Mouse (Mus musculus) G1E (cell line): ENCODE measurements around the gene Hdac10.

Experiments used
- CTCF ChIP-seq: IDR thresholded peaks from 2 replicates; pipeline ENCODE4 v1.5.1; 2012; ENCODE audit warnings: low read depth, low read length, inconsistent platforms, mixed read lengths
- GATA1 ChIP-seq: IDR thresholded peaks from 2 replicates; pipeline ENCODE4 v1.6.1; 2012; ENCODE audit warnings: borderline replicate concordance, low read length, inconsistent platforms, mixed read lengths
- TAL1 ChIP-seq: conservative IDR thresholded peaks from 2 replicates; pipeline ENCODE4 v1.6.1; 2012; ENCODE audit warnings: low read depth, low read length, inconsistent platforms, mixed read lengths

- TF ChIP-seq CTCF: no peak
- TF ChIP-seq GATA1: no peak
- TF ChIP-seq TAL1: no peak
These were observed 1.9 kb downstream of the Hdac10 start for GRCm38 (mm10) chr15:89126622-89127021.
